Mouse (Mus musculus): Measurements from ENCODE around the gene Nap1l4.

GRCm38 (mm10) chr7:143500912-143501311 is 48.0 kb downstream of the Nap1l4 start:
- TF ChIP-seq POLR2A (IDR thresholded peaks at IDR 0.05; ENCODE audit: insufficient read depth, low read depth, low read length), result no peak
- no peak for TF ChIP-seq EP300 (IDR thresholded peaks at IDR 0.05; ENCODE audit: insufficient read depth, low read depth, low read length)

All from heart, adult 2 months (tissue).